Mouse (Mus musculus): Measurements from ENCODE around the gene Sema7a. TPM values are rescaled to one million over a fixed set of nuclear protein-coding genes. Genes with fewer than 3 reads are reported as not detected.

The Sema7a gene
- total and polyA plus RNA-seq, 3 experiments: 0.03 TPM; not detected in 2

GRCm38 (mm10) chr9:57964528-57965250 lies 24.8 kb downstream of the Sema7a start:
- Histone ChIP-seq H3K4me3 (ENCODE audit: control insufficient read depth in 1 of 2, insufficient read depth in 1 of 2, low read depth in 2 of 2, low read length in 2 of 2) (no peak overlapping the region), H3K27ac (ENCODE audit: control insufficient read depth, low read depth, low read length) (no peak overlapping the region), H3K79me2 (ENCODE audit: control insufficient read depth, insufficient read depth, low read length, poor library complexity) (no peaks in the 10 kb centered on the region), H3K9me3 (replicated peaks; ENCODE audit: insufficient read depth, low read length) (no peaks in the 10 kb centered on the region), H3K36me3 (ENCODE audit: control insufficient read depth in 1 of 2, insufficient read depth in 2 of 2, low read length in 2 of 2) (no peaks in the 10 kb centered on the region), H3K27me3 (ENCODE audit: control insufficient read depth in 1 of 2, insufficient read depth in 2 of 2, low read length in 2 of 2) (peaks cover 0 to 11% of the 10 kb centered on the region in 2 experiments), H3K9ac (ENCODE audit: control insufficient read depth, low read depth, low read length, poor library complexity, severe bottlenecking) (no peak overlapping the region), H3K4me1 (ENCODE audit: control insufficient read depth in 1 of 2, insufficient read depth in 2 of 2, low read length in 2 of 2) (no peaks in the 10 kb centered on the region)
- TF ChIP-seq RCOR1 (IDR thresholded peaks at IDR 0.05; ENCODE audit: low read depth, low read length): no peak
- no peak for TF ChIP-seq MXI1 (IDR thresholded peaks at IDR 0.05; ENCODE audit: low read depth, low read length)
- no peak for TF ChIP-seq ETS1 (IDR thresholded peaks at IDR 0.05; ENCODE audit: low read depth, low read length)
- no peak for TF ChIP-seq JUND (IDR thresholded peaks at IDR 0.05; ENCODE audit: low read depth, low read length)
- no peak for TF ChIP-seq CHD2 (IDR thresholded peaks at IDR 0.05; ENCODE audit: low read length)
- no peak for TF ChIP-seq NELFE (IDR thresholded peaks at IDR 0.05; ENCODE audit: low read depth, low read length)
- no peak for TF ChIP-seq MAFK (IDR thresholded peaks at IDR 0.05; ENCODE audit: borderline replicate concordance, low read depth, low read length)
- no peak for TF ChIP-seq TCF12 (IDR thresholded peaks at IDR 0.05; ENCODE audit: low read depth, low read length)
- no peak for TF ChIP-seq ZC3H11A (IDR thresholded peaks at IDR 0.05; ENCODE audit: low read depth, low read length)
- TF ChIP-seq TBP (IDR thresholded peaks at IDR 0.05; ENCODE audit: low read depth, low read length): no peak
- TF ChIP-seq E2F4 (IDR thresholded peaks at IDR 0.05; ENCODE audit: borderline replicate concordance, low read depth, low read length): no peak
- no peak for TF ChIP-seq ZKSCAN1 (IDR thresholded peaks at IDR 0.05; ENCODE audit: low read depth, low read length)
- TF ChIP-seq MAZ (IDR thresholded peaks at IDR 0.05; ENCODE audit: low read depth, low read length): no peak
- no peak for TF ChIP-seq CTCF (IDR thresholded peaks at IDR 0.05 in 2 of 3, conservative IDR thresholded peaks at IDR 0.05 in 1 of 3; ENCODE audit: control insufficient read depth in 1 of 3, insufficient read depth in 1 of 3, low read depth in 2 of 3, low read length in 3 of 3, poor library complexity in 1 of 3, severe bottlenecking in 1 of 3)
- TF ChIP-seq GABPA (IDR thresholded peaks at IDR 0.05; ENCODE audit: low read depth, low read length): no peak
- no peak for TF ChIP-seq MYB (IDR thresholded peaks at IDR 0.05; ENCODE audit: low read depth, low read length)
- no peak for TF ChIP-seq SIN3A (IDR thresholded peaks at IDR 0.05; ENCODE audit: low read length)
- no peak for TF ChIP-seq ZNF384 (IDR thresholded peaks at IDR 0.05; ENCODE audit: low read depth, low read length)
- DNase-seq (ENCODE audit: low read depth, low spot score): no peak

- DNase-seq (ENCODE audit: low read depth, low spot score): no peak
- H3K79me2 ChIP-seq (ENCODE audit: control insufficient read depth, insufficient read depth, low read length, poor library complexity): no peaks in the 10 kb centered on the region
- no peak overlapping the region for H3K9ac ChIP-seq (ENCODE audit: control insufficient read depth, low read depth, low read length, poor library complexity, severe bottlenecking)
- no peak overlapping the region for H3K27ac ChIP-seq (ENCODE audit: control insufficient read depth, low read depth, low read length)
- TF ChIP-seq MAX (IDR thresholded peaks at IDR 0.05; ENCODE audit: low read length) (no peak), CHD1 (IDR thresholded peaks at IDR 0.05; ENCODE audit: low read depth, low read length) (no peak), GATA1 (IDR thresholded peaks at IDR 0.05; ENCODE audit: low read depth, low read length) (no peak), TBP (IDR thresholded peaks at IDR 0.05; ENCODE audit: low read depth, low read length) (no peak), EP300 (IDR thresholded peaks at IDR 0.05; ENCODE audit: low read depth in 1 of 2, low read length in 2 of 2) (no peak)
- H3K4me1 ChIP-seq (ENCODE audit: control insufficient read depth in 1 of 2, insufficient read depth in 2 of 2, low read length in 2 of 2): no peaks in the 10 kb centered on the region
- H3K27me3 ChIP-seq (ENCODE audit: control insufficient read depth in 1 of 2, insufficient read depth in 2 of 2, low read length in 2 of 2): peaks cover 0 to 9% of the 10 kb centered on the region in 2 experiments
- H3K9me3 ChIP-seq (replicated peaks; ENCODE audit: insufficient read depth, low read length): no peaks in the 10 kb centered on the region
- no peak overlapping the region for H3K4me3 ChIP-seq (ENCODE audit: control insufficient read depth in 1 of 2, insufficient read depth in 1 of 2, low read depth in 2 of 2, low read length in 2 of 2)
- no peaks in the 10 kb centered on the region for H3K36me3 ChIP-seq (ENCODE audit: control insufficient read depth in 1 of 2, insufficient read depth in 2 of 2, low read length in 2 of 2)
Measured at GRCm38 (mm10) chr9:57965281-57966185, 25.6 kb downstream of the Sema7a start.

All from MEL (cell line).